Mouse (Mus musculus): ENCODE results near the gene Hist1h3i.

DNA sequence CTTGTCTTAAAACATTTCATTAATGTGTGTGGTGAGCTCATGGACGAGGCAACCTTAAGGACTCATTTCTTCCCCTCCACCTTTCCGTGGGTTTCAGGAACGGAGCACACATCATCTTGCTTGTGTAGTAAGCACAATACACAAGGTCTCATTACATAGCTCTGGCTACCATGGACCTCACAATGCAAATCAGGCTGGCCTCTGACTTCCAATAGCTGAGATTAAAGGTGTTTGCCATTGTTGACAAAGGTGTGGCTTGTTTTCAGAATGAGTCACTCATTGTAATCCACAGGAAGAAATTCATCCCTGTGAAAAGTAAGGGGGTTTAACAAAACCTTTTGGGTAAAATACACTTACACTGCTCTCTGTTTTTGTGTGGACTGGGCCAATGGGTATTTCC is 45.3 kb upstream of the Hist1h3i start:
- TF ChIP-seq CTCF (IDR thresholded peaks at IDR 0.05; ENCODE audit: low read depth) (no peak), EP300 (IDR thresholded peaks at IDR 0.05; ENCODE audit: low read depth) (no peak)
